Mouse (Mus musculus): ENCODE results near the gene Atp8a2. TPM values are rescaled to one million over a fixed set of nuclear protein-coding genes. Genes with fewer than 3 reads are reported as not detected.

The Atp8a2 gene
- total and polyA plus RNA-seq, 3 experiments = 1.8 to 4.3 (median 3.1) TPM

GRCm38 (mm10) chr14:59759196-59759839, 437.7 kb downstream of the Atp8a2 start:
- no peak for TF ChIP-seq POLR2A (IDR thresholded peaks at IDR 0.05; ENCODE audit: insufficient read depth, low read depth, low read length)
- no peak for TF ChIP-seq EP300 (IDR thresholded peaks at IDR 0.05; ENCODE audit: insufficient read depth, low read depth, low read length)
- no peak for TF ChIP-seq CTCF (IDR thresholded peaks at IDR 0.05)
- intact Hi-C loops (cut with DNase I) = no loop called here
- H3K4me1 ChIP-seq (ENCODE audit: control insufficient read depth, insufficient read depth, low read length) = no peaks in the 10 kb centered on the region
- H3K27me3 ChIP-seq (ENCODE audit: control insufficient read depth, insufficient read depth, low read length) = no peaks in the 10 kb centered on the region
- H3K4me3 ChIP-seq = no peak overlapping the region
- no peak for DNase-seq
- no peak overlapping the region for H3K27ac ChIP-seq
- H3K9ac ChIP-seq (ENCODE audit: low read depth, low read length) = no peak overlapping the region
- H3K79me2 ChIP-seq (replicated peaks; ENCODE audit: control insufficient read depth, insufficient read depth, low read length) = no peaks in the 10 kb centered on the region
- no peaks in the 10 kb centered on the region for H3K36me3 ChIP-seq (ENCODE audit: control insufficient read depth, insufficient read depth, low read length)
- WGBS = 84% methylated on average over 15 of the region's 15 CpGs

GRCm38 (mm10) chr14:59752401-59752800, 444.6 kb downstream of the Atp8a2 start:
- no peaks in the 10 kb centered on the region for H3K79me2 ChIP-seq (replicated peaks; ENCODE audit: control insufficient read depth, insufficient read depth, low read length)
- no peak overlapping the region for H3K9ac ChIP-seq (ENCODE audit: low read depth, low read length)
- no peaks in the 10 kb centered on the region for H3K4me1 ChIP-seq (ENCODE audit: control insufficient read depth, insufficient read depth, low read length)
- intact Hi-C loops (cut with DNase I) = no loop called here
- DNase-seq = no peak
- 66% methylated on average over 3 of the region's 3 CpGs for WGBS
- H3K36me3 ChIP-seq (ENCODE audit: control insufficient read depth, insufficient read depth, low read length) = no peaks in the 10 kb centered on the region
- TF ChIP-seq CTCF (IDR thresholded peaks at IDR 0.05) = no peak
- TF ChIP-seq POLR2A (IDR thresholded peaks at IDR 0.05; ENCODE audit: insufficient read depth, low read depth, low read length) = no peak
- TF ChIP-seq EP300 (IDR thresholded peaks at IDR 0.05; ENCODE audit: insufficient read depth, low read depth, low read length) = no peak
- no peaks in the 10 kb centered on the region for H3K27me3 ChIP-seq (ENCODE audit: control insufficient read depth, insufficient read depth, low read length)
- H3K27ac ChIP-seq = no peak overlapping the region
- H3K4me3 ChIP-seq = no peak overlapping the region

DNA sequence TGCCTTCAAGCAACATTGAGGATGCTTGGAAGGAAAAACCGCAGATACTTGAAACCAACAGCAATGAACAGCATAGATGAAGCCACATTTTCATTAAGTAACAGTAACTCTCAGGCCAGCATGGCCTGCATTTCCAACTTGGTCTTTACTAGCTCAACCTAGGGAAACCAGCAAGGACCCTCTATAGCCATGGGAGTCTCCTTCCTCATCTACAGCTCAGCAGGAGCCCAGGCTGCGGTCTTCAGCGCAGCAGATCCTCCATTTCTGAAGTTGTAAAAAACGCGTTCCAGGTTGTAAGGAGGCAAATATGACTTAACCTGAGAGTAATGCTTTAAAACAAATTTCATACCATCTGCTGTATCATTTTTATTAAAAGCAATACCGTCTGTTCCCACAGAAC, 447.0 kb downstream of the Atp8a2 start:
- no peak for DNase-seq
- 84% methylated on average over 6 of the region's 6 CpGs for WGBS
- H3K27ac ChIP-seq = no peak overlapping the region
- intact Hi-C loops (cut with DNase I) = no loop called here
- H3K9ac ChIP-seq (ENCODE audit: low read depth, low read length) = no peak overlapping the region
- no peaks in the 10 kb centered on the region for H3K4me1 ChIP-seq (ENCODE audit: control insufficient read depth, insufficient read depth, low read length)
- no peak overlapping the region for H3K4me3 ChIP-seq
- no peaks in the 10 kb centered on the region for H3K36me3 ChIP-seq (ENCODE audit: control insufficient read depth, insufficient read depth, low read length)
- no peaks in the 10 kb centered on the region for H3K79me2 ChIP-seq (replicated peaks; ENCODE audit: control insufficient read depth, insufficient read depth, low read length)
- no peak for TF ChIP-seq CTCF (IDR thresholded peaks at IDR 0.05)
- H3K27me3 ChIP-seq (ENCODE audit: control insufficient read depth, insufficient read depth, low read length) = no peaks in the 10 kb centered on the region

DNA sequence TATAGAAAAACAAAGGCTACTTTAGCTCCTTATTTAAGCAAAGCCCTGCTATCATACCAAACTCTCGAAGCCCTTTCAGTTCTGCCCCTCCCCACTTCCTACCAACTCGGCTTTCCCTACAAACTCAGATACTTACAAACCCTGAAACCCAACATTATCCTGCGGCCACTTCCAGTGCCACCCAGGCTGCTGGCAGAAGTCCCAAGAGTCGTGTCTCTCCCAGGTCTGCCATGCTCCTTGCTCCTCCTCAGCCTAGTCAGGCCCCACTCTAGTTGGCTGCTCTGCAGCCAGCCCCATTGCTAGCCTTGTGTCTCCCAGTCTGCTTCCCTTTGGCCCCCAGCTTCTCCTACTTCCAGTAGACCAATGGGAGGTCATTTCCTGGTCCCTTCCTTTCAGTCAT, 451.3 kb downstream of the Atp8a2 start:
- H3K27me3 ChIP-seq (ENCODE audit: control insufficient read depth, insufficient read depth, low read length) = no peaks in the 10 kb centered on the region
- H3K27ac ChIP-seq = no peak overlapping the region
- H3K36me3 ChIP-seq (ENCODE audit: control insufficient read depth, insufficient read depth, low read length) = no peaks in the 10 kb centered on the region
- no peak overlapping the region for H3K4me3 ChIP-seq
- 40% methylated on average over 4 of the region's 4 CpGs for WGBS
- intact Hi-C loops (cut with DNase I) = no loop called here
- H3K79me2 ChIP-seq (replicated peaks; ENCODE audit: control insufficient read depth, insufficient read depth, low read length) = no peaks in the 10 kb centered on the region
- H3K4me1 ChIP-seq (ENCODE audit: control insufficient read depth, insufficient read depth, low read length) = no peaks in the 10 kb centered on the region
- DNase-seq = no peak
- TF ChIP-seq CTCF (IDR thresholded peaks at IDR 0.05) (no peak), POLR2A (IDR thresholded peaks at IDR 0.05; ENCODE audit: insufficient read depth, low read depth, low read length) (no peak), EP300 (IDR thresholded peaks at IDR 0.05; ENCODE audit: insufficient read depth, low read depth, low read length) (no peak)
- no peak overlapping the region for H3K9ac ChIP-seq (ENCODE audit: low read depth, low read length)

DNA sequence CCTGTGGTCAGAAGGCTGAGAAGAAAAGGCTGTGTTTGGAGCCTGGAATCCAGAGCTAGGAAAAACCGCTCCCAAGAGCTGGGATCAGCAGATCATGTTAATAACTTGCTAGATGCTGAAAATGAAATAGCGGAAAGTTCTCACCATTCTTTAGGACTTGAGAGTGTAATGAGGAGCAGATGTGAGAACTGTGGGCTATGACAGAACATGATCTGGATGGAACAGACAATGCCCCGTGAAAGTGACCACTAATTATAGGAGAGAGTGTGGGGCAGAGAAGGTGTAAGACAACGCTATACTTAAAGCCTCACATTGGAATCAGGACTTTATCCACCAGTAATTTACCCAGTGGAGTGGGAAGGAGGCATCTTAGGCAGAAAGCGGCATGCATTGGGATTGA, 455.2 kb downstream of the Atp8a2 start:
- Histone ChIP-seq H3K9ac (ENCODE audit: low read depth, low read length) (no peak overlapping the region), H3K27ac (no peak overlapping the region), H3K4me3 (no peak overlapping the region), H3K36me3 (ENCODE audit: control insufficient read depth, insufficient read depth, low read length) (no peaks in the 10 kb centered on the region), H3K27me3 (ENCODE audit: control insufficient read depth, insufficient read depth, low read length) (no peaks in the 10 kb centered on the region), H3K4me1 (ENCODE audit: control insufficient read depth, insufficient read depth, low read length) (no peaks in the 10 kb centered on the region), H3K79me2 (replicated peaks; ENCODE audit: control insufficient read depth, insufficient read depth, low read length) (no peaks in the 10 kb centered on the region)
- DNase-seq = no peak
- intact Hi-C loops (cut with DNase I) = no loop called here
- TF ChIP-seq CTCF (IDR thresholded peaks at IDR 0.05) (no peak), POLR2A (IDR thresholded peaks at IDR 0.05; ENCODE audit: insufficient read depth, low read depth, low read length) (no peak), EP300 (IDR thresholded peaks at IDR 0.05; ENCODE audit: insufficient read depth, low read depth, low read length) (no peak)
- WGBS = 91% methylated on average over 5 of the region's 5 CpGs

DNA sequence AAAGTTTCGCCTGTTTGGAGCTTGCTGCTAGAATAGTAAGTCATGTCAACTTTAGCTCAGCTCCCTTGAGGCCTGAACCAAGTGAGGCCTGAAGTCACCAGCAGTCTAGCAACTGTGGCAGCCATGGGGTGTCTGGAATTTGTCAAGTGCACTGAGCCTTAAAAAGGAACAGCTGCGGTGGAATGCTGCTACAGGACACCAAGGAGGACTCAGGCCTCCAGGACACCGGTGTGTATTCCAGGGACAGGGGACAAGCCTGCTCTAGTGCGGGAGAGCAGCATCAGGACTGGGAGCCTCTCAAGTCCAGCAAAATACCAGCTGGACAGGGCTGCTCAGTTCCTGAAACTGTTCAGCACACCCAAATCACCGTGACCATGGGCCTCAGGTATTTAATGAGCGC, 457.5 kb downstream of the Atp8a2 start:
- Histone ChIP-seq H3K9ac (ENCODE audit: low read depth, low read length) (no peak overlapping the region), H3K4me3 (no peak overlapping the region), H3K36me3 (ENCODE audit: control insufficient read depth, insufficient read depth, low read length) (no peaks in the 10 kb centered on the region), H3K27ac (no peak overlapping the region), H3K4me1 (ENCODE audit: control insufficient read depth, insufficient read depth, low read length) (no peaks in the 10 kb centered on the region), H3K27me3 (ENCODE audit: control insufficient read depth, insufficient read depth, low read length) (no peaks in the 10 kb centered on the region), H3K79me2 (replicated peaks; ENCODE audit: control insufficient read depth, insufficient read depth, low read length) (no peaks in the 10 kb centered on the region)
- TF ChIP-seq CTCF (IDR thresholded peaks at IDR 0.05) (no peak), POLR2A (IDR thresholded peaks at IDR 0.05; ENCODE audit: insufficient read depth, low read depth, low read length) (no peak), EP300 (IDR thresholded peaks at IDR 0.05; ENCODE audit: insufficient read depth, low read depth, low read length) (no peak)
- intact Hi-C loops (cut with DNase I) = no loop called here
- 55% methylated on average over 6 of the region's 6 CpGs for WGBS
- DNase-seq = no peak
